Mouse (Mus musculus) heart, embryonic 14.5 days (tissue): ENCODE measurements around the gene Arih2. TPM values are rescaled to one million over a fixed set of nuclear protein-coding genes. Genes with fewer than 3 reads are reported as not detected.

Experiments used
- ATAC-seq: fragments of 200-750 bp; cut with Nextera tagmentation; 2 replicates; pipeline ENCODE4 v1.8.0; 2017; ENCODE audit warnings: low read depth, moderate TSS enrichment; ENCODE audit not compliant: insufficient number of reproducible peaks, insufficient read depth, low FRiP score
- H3K27ac ChIP-seq, 2 experiments: fragments of 200-500 bp in 1 of 2; fragments of 300-500 bp in 1 of 2; sonication (generic) in 1 of 2; replicated peaks in 1 of 2; 2 replicates each; pipeline ENCODE4 v1.5.1; 2012 to 2014; ENCODE audit warnings: low read depth in 2 of 2, low read length in 2 of 2, control low read depth in 1 of 2, mild to moderate bottlenecking in 1 of 2, mixed read lengths in 1 of 2; ENCODE audit not compliant: control insufficient read depth in 1 of 2, insufficient read depth in 1 of 2
- H3K27me3 ChIP-seq: fragments of 300-500 bp; sonication (generic); 2 replicates; pipeline ENCODE4 v1.6.1; 2014; ENCODE audit warnings: mild to moderate bottlenecking, low read length, control low read depth; ENCODE audit not compliant: control insufficient read depth, insufficient read depth
- H3K36me3 ChIP-seq: fragments of 300-500 bp; sonication (generic); 2 replicates; pipeline ENCODE4 v1.6.1; 2014; ENCODE audit warnings: mild to moderate bottlenecking, control low read depth, low read length, mixed read lengths; ENCODE audit not compliant: control insufficient read depth, insufficient read depth
- H3K4me1 ChIP-seq, 2 experiments: fragments of 200-500 bp in 1 of 2; fragments of 300-500 bp in 1 of 2; sonication (generic) in 1 of 2; 2 replicates each; pipeline ENCODE4 v1.6.1; 2012 to 2014; ENCODE audit warnings: low read length in 2 of 2, control low read depth in 1 of 2, mixed read lengths in 1 of 2; ENCODE audit not compliant: control insufficient read depth in 2 of 2, insufficient read depth in 2 of 2
- H3K4me2 ChIP-seq: fragments of 300-500 bp; sonication (generic); 2 replicates; pipeline ENCODE4 v1.6.1; 2014; ENCODE audit warnings: mild to moderate bottlenecking, low read length
- H3K4me3 ChIP-seq, 2 experiments: fragments of 200-500 bp in 1 of 2; fragments of 300-500 bp in 1 of 2; sonication (generic) in 1 of 2; 2 replicates each; pipeline ENCODE4 v1.5.1; 2012 to 2014; ENCODE audit warnings: low read length in 2 of 2, mild to moderate bottlenecking in 2 of 2, control low read depth in 1 of 2, low read depth in 1 of 2, moderate library complexity in 1 of 2; ENCODE audit not compliant: control insufficient read depth in 1 of 2, insufficient read depth in 1 of 2
- H3K9ac ChIP-seq: fragments of 300-500 bp; sonication (generic); 2 replicates; pipeline ENCODE4 v1.6.1; 2014; ENCODE audit warnings: mild to moderate bottlenecking, low read length
- H3K9me3 ChIP-seq: fragments of 300-500 bp; sonication (generic); 2 replicates; pipeline ENCODE4 v1.6.1; 2016; ENCODE audit warnings: low read length, control low read depth; ENCODE audit not compliant: control insufficient read depth
- WGBS: fragments of 180-500 bp; shearing (Covaris S2); extraction: QIAGEN DNeasy Blood & Tissue Kit; methylation state at CpG from one replicate; pipeline ENCODE4 v1.1.7; 2014; 5-methylcytosine and 5-hydroxymethylcytosine counted together
- polyA plus RNA-seq: library from polyadenylated mRNA; unstranded; fragments of >200 nt; fragmentation: Nextera tagmentation; extraction: Ambion mirVana; gene quantifications from 2 replicates; pipeline ENCODE4 v1.2.1, GENCODE M21; 2014

Gene Arih2
- polyA plus RNA-seq, 1 experiment from 2014 or later = 34.8 TPM

GRCm38 (mm10) chr9:108570207-108570896 is 78.8 kb downstream of the Arih2 start:
- ATAC-seq = no peak
- no peaks in the 10 kb centered on the region for H3K27me3 ChIP-seq
- H3K36me3 ChIP-seq = peaks cover 52% of the 10 kb centered on the region
- peak overlapping the region; percentile 80 for H3K9ac ChIP-seq
- under 1% methylated on average over 40 of the region's 40 CpGs for WGBS
- H3K9me3 ChIP-seq = no peaks in the 10 kb centered on the region
- peak overlapping the region; percentile 66 to 70 for H3K4me3 ChIP-seq
- H3K27ac ChIP-seq = peak overlapping the region in 1 of 2 experiments; percentile 39; a peak in 2 of 4 replicates
- peak overlapping the region; percentile 95 for H3K4me2 ChIP-seq
- H3K4me1 ChIP-seq = peaks cover 14 to 31% of the 10 kb centered on the region in 2 experiments

- H3K9ac ChIP-seq = peak within 1 kb of the TSS; percentile 80
- ATAC-seq = 0 out of 2 replicates have a peak, but pooled peaks have one; percentile 19
- H3K4me2 ChIP-seq = peak within 1 kb of the TSS; percentile 96
- peak within 1 kb of the TSS; percentile 66 to 81 for H3K4me3 ChIP-seq
- H3K9me3 ChIP-seq = no peaks in the 10 kb centered on the region
- no peaks in the 10 kb centered on the region for H3K27me3 ChIP-seq
- peaks cover 14 to 31% of the 10 kb centered on the region in 2 experiments for H3K4me1 ChIP-seq
- peaks cover 52% of the 10 kb centered on the region for H3K36me3 ChIP-seq
- WGBS = 7% methylated on average over 42 of the region's 42 CpGs
- peak within 1 kb of the TSS in 1 of 2 experiments; percentile 39; a peak in 2 of 4 replicates for H3K27ac ChIP-seq
Measured at GRCm38 (mm10) chr9:108569381-108570206, 79.6 kb downstream of the Arih2 start, which contains the start of gene Dalrd3. Dalrd3 (plus strand) TSS chr9:108569886.

GRCm38 (mm10) chr9:108568511-108568921 is 80.7 kb downstream of the Arih2 start:
- 62% methylated on average over 17 of the region's 17 CpGs for WGBS
- Histone ChIP-seq H3K9me3 (no peaks in the 10 kb centered on the region), H3K27me3 (no peaks in the 10 kb centered on the region), H3K27ac (peak overlapping the region in 1 of 2 experiments; percentile 94; a peak in 1 of 4 replicates), H3K4me3 (peak overlapping the region; percentile 80 to 81), H3K4me1 (peaks cover 14 to 28% of the 10 kb centered on the region in 2 experiments), H3K36me3 (peaks cover 53% of the 10 kb centered on the region), H3K4me2 (peak overlapping the region; percentile 96), H3K9ac (no peak overlapping the region; the same call in 1 of the 2 replicates)
- ATAC-seq = no peak

- Histone ChIP-seq H3K9me3 (no peaks in the 10 kb centered on the region), H3K4me2 (peak overlapping the region; percentile 96), H3K4me1 (peaks cover 14 to 28% of the 10 kb centered on the region in 2 experiments), H3K36me3 (peaks cover 52% of the 10 kb centered on the region), H3K9ac (peak overlapping the region; percentile 90), H3K27me3 (no peaks in the 10 kb centered on the region), H3K27ac (peak overlapping the region; percentile 85 to 94), H3K4me3 (peak overlapping the region; percentile 80 to 81)
- 9% methylated on average over 18 of the region's 18 CpGs for WGBS
- ATAC-seq = no peak
Measured at GRCm38 (mm10) chr9:108567931-108568419, 81.2 kb downstream of the Arih2 start.

GRCm38 (mm10) chr9:108566815-108567776 is 82.1 kb downstream of the Arih2 start, which contains the start of gene Ndufaf3:
Ndufaf3 (minus strand) TSS chr9:108567434.
- Histone ChIP-seq H3K4me2 (peak within 1 kb of the TSS; percentile 96), H3K27me3 (no peaks in the 10 kb centered on the region), H3K27ac (peak within 1 kb of the TSS; percentile 88 to 94), H3K36me3 (peaks cover 52% of the 10 kb centered on the region), H3K4me1 (peaks cover 14 to 28% of the 10 kb centered on the region in 2 experiments), H3K4me3 (peak within 1 kb of the TSS; percentile 80 to 81), H3K9ac (peak within 1 kb of the TSS; percentile 90), H3K9me3 (no peaks in the 10 kb centered on the region)
- under 1% methylated on average over 69 of the region's 73 CpGs for WGBS
- peak; percentile 79 for ATAC-seq

GRCm38 (mm10) chr9:108565881-108566814 is 83.0 kb downstream of the Arih2 start:
- ATAC-seq = no peak
- peaks cover 52% of the 10 kb centered on the region for H3K36me3 ChIP-seq

More at GRCm38 (mm10) chr9:108565881-108566814, 83.0 kb downstream of the Arih2 start:
- WGBS = 12% methylated on average over 35 of the region's 35 CpGs
- Histone ChIP-seq H3K27me3 (no peaks in the 10 kb centered on the region), H3K4me2 (peak overlapping the region; percentile 96), H3K9me3 (no peaks in the 10 kb centered on the region), H3K4me3 (peak overlapping the region; percentile 80 to 81), H3K4me1 (peaks cover 18 to 35% of the 10 kb centered on the region in 2 experiments), H3K9ac (peak overlapping the region; percentile 90), H3K27ac (peak overlapping the region; percentile 73 to 94)
